Mouse (Mus musculus) limb, embryonic 10.5 days (tissue): ENCODE data around the gene Pde6g. TPM values are rescaled to one million over a fixed set of nuclear protein-coding genes. Genes with fewer than 3 reads are reported as not detected.

ENCODE experiments used
- DNase-seq: peaks from one replicate; pipeline ENCODE4 v3.0.0-alpha.2; 2017; ENCODE audit warnings: low spot score
- H3K27ac ChIP-seq: fragments of 300-500 bp; sonication (generic); 2 replicates; pipeline ENCODE4 v1.5.1; 2016; ENCODE audit warnings: mild to moderate bottlenecking
- H3K27me3 ChIP-seq: fragments of 300-500 bp; sonication (generic); 2 replicates; pipeline ENCODE4 v1.6.1; 2016; ENCODE audit warnings: low read depth, mild to moderate bottlenecking; ENCODE audit not compliant: poor library complexity, severe bottlenecking
- H3K36me3 ChIP-seq: fragments of 300-500 bp; sonication (generic); 2 replicates; pipeline ENCODE4 v1.6.1; 2016; ENCODE audit warnings: mild to moderate bottlenecking, moderate library complexity
- H3K4me1 ChIP-seq: fragments of 300-500 bp; sonication (generic); 2 replicates; pipeline ENCODE4 v1.6.1; 2016
- H3K4me3 ChIP-seq: fragments of 300-500 bp; sonication (generic); 2 replicates; pipeline ENCODE4 v1.5.1; 2016; ENCODE audit warnings: mild to moderate bottlenecking, moderate library complexity
- H3K9me3 ChIP-seq: fragments of 300-500 bp; sonication (generic); replicated peaks from 2 replicates; pipeline ENCODE4 v1.6.1; 2016; ENCODE audit warnings: mild to moderate bottlenecking
- WGBS: fragments of 180-500 bp; shearing (Covaris S2); methylation state at CpG from one replicate; pipeline ENCODE4 v1.1.7; 2016; 5-methylcytosine and 5-hydroxymethylcytosine counted together
- polyA plus RNA-seq: library from polyadenylated mRNA; unstranded; fragments of >200 nt; fragmentation: Nextera tagmentation; extraction: Ambion mirVana; gene quantifications from 2 replicates; pipeline ENCODE4 v1.2.1, GENCODE M21; 2016

Gene Pde6g
- polyA plus RNA-seq, 1 experiment from 2014 or later = not detected

- peak overlapping the region; percentile 98 for H3K4me3 ChIP-seq
- H3K4me1 ChIP-seq = peaks cover 31% of the 10 kb centered on the region
- 71% methylated on average over 6 of the region's 6 CpGs for WGBS
- H3K27me3 ChIP-seq = no peaks in the 10 kb centered on the region
- peaks cover 68% of the 10 kb centered on the region for H3K36me3 ChIP-seq
- DNase-seq = no peak
- peak overlapping the region; percentile 97 for H3K27ac ChIP-seq
- H3K9me3 ChIP-seq = no peaks in the 10 kb centered on the region
Measured at GRCm38 (mm10) chr11:120458847-120459597, 5.7 kb upstream of the Pde6g start.

DNA sequence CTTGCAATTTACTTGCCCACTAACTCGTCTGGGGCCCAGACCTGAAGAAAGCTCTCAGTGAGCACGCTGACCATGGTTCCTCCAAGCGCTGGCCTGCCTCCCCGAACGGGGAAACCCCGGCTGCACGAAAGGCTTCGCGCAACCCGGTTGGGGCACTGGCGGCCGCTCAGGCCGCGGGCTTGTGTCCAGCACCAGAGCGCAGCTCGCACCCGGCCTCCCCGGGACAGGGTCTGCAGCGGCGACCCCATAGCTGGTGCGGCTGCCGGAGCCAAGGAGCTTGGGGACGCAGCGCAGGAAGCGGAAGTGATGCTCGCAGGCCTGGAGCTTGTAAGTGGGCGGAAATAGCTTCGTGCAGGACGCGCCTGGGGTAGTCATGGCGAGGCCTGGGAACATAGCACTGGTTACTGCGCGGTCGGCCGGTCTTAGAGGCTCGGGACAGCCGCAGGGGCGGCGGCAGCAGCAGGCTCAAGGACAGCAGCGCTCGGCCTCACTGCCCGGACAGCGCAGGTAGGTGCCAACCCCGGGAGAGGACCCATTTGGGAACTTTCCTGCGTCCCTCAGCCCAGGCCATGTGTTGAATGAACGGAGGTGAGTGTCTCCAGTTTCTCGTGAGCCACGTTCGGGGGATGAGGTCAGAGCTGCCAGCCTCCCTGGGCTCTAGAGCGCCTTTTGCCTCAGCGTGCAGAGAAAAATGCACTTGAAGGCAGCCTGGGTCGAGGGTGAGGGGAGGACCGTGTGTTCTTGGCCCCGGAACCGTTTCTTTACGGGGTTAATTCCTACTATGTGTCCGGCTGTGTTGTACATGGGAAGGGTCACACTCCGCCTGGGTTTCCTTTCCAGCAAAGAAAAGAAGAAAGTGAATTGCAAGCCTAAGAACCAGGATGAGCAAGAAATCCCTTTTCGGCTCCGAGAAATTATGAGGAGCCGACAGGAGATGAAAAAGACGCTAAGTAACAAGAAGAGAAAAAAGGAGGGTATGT, 4.8 kb upstream of the Pde6g start, which contains the start of the genes Oxld1 and Ccdc137:
Gene Oxld1, minus strand, starts transcription at position 297 of the 980 bp plus-strand sequence.
Gene Ccdc137, plus strand, starts transcription at position 344 of the 980 bp plus-strand sequence.
- Histone ChIP-seq H3K4me3 (peak within 1 kb of the TSS; percentile 98), H3K27me3 (no peaks in the 10 kb centered on the region), H3K9me3 (no peaks in the 10 kb centered on the region), H3K36me3 (peaks cover 58% of the 10 kb centered on the region), H3K4me1 (peaks cover 31% of the 10 kb centered on the region), H3K27ac (peak within 1 kb of the TSS; percentile 97)
- WGBS = 5% methylated on average over 62 of the region's 62 CpGs
- DNase-seq = peak; percentile 90

GRCm38 (mm10) chr11:120457370-120457769, 4.1 kb upstream of the Pde6g start:
- Histone ChIP-seq H3K36me3 (peaks cover 51% of the 10 kb centered on the region), H3K9me3 (no peaks in the 10 kb centered on the region), H3K4me1 (peaks cover 31% of the 10 kb centered on the region), H3K4me3 (peak overlapping the region; percentile 98), H3K27me3 (no peaks in the 10 kb centered on the region), H3K27ac (peak overlapping the region; percentile 97)
- DNase-seq = no peak
- 38% methylated on average over 14 of the region's 14 CpGs for WGBS

GRCm38 (mm10) chr11:120455413-120455812, 2.1 kb upstream of the Pde6g start:
- 96% methylated on average over 7 of the region's 7 CpGs for WGBS
- Histone ChIP-seq H3K4me3 (no peak overlapping the region), H3K27me3 (no peaks in the 10 kb centered on the region), H3K36me3 (peaks cover 32% of the 10 kb centered on the region), H3K27ac (no peak overlapping the region), H3K4me1 (peaks cover 28% of the 10 kb centered on the region), H3K9me3 (no peaks in the 10 kb centered on the region)
- DNase-seq = no peak

DNA sequence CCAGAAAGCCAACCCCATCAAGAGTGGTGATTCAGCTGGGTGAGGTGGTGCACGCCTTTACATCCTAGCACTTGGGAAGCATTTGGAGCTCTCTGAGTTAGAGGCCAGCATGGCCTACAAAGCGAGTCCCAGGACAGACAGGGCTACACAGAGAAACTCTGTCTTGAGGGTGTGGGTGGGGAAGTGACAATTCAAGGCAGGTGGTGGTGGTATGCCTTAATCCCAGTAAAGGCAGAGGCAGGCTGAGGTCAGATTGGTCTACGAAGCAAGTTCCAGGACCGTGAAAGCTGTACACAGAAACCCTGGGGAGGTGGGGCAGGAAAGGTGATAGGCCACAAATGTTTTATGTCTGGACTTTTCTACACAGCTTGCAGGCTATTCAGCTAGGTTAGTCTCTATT, 1.7 kb upstream of the Pde6g start:
- DNase-seq = no peak
- 95% methylated on average over 4 of the region's 4 CpGs for WGBS
- peaks cover 28% of the 10 kb centered on the region for H3K4me1 ChIP-seq

DNA sequence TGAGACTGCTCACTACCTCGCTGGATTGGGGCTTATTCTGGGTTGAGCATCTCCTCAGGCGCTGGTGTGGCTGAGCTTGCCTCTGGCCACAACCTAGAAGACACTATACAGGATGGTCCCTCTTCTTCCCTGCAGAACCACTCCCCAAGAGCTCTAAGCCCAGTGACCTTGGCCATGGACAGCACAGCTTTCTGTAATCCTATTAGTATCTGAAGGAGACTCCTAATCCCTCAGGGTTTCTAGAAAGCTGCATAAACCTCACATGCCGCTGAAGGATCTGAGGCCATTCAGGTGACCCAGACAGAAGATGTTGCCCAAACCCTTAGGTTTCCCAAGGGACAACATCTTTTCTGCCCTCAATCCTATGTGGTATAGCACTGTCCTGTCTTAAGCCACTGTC, 1.1 kb downstream of the Pde6g start:
- Histone ChIP-seq H3K4me1 (peaks cover 14% of the 10 kb centered on the region), H3K9me3 (no peaks in the 10 kb centered on the region), H3K27me3 (no peaks in the 10 kb centered on the region), H3K36me3 (peaks cover 13% of the 10 kb centered on the region), H3K4me3 (no peak overlapping the region), H3K27ac (no peak overlapping the region)
- WGBS = 70% methylated on average over 3 of the region's 3 CpGs
- no peak for DNase-seq

More for the DNA sequence above, 1.7 kb upstream of the Pde6g start:
- no peaks in the 10 kb centered on the region for H3K9me3 ChIP-seq
- no peaks in the 10 kb centered on the region for H3K27me3 ChIP-seq
- peaks cover 28% of the 10 kb centered on the region for H3K36me3 ChIP-seq
- H3K4me3 ChIP-seq = no peak overlapping the region
- no peak overlapping the region for H3K27ac ChIP-seq

DNA sequence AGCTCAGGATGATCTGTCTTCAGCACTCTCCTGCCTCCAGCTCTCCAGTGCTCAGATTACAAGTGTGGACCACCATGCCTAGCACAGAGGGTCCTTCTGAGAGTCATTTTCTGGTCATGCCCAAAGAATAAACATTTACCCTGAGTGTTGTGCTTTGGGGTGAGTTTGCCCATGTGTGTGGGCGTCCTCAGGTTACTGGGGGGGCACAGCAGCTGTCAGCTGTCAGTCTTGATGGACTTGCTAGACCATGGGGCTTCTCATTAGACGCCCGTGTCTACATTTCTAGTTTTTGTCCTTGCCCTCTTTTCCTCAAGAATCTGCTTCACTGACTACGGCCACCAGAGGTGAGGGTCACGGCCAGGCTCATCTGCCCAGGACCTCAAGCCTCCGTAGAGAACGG, 6.1 kb downstream of the Pde6g start:
- H3K4me1 ChIP-seq = peaks cover 7% of the 10 kb centered on the region; the same call in 1 of the 2 replicates
- no peak for DNase-seq
- H3K4me3 ChIP-seq = no peak overlapping the region
- H3K9me3 ChIP-seq = no peaks in the 10 kb centered on the region
- H3K36me3 ChIP-seq = no peaks in the 10 kb centered on the region
- 84% methylated on average over 7 of the region's 7 CpGs for WGBS
- H3K27ac ChIP-seq = no peak overlapping the region
- H3K27me3 ChIP-seq = no peaks in the 10 kb centered on the region

DNA sequence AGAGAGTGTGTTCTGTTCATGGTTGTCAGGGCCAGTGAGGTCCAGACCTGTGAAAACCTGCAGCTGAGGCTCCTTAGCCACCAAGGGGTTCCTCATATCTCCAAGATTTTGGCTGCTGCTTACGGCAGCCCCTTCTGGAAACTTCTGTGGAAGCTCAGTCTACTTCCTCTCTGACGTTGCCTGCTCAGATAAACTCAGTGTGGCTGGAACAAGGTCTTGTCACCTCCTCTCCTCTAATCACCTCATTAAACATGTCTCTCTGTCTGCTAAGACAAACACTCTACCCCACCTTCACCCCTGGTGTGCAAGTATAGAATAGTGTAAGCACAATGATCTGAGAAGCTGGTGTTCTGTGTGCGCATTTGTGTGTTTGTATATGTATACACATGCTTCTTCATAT, 7.8 kb downstream of the Pde6g start:
- no peak overlapping the region; the same call in 1 of the 2 replicates for H3K27ac ChIP-seq
- no peaks in the 10 kb centered on the region for H3K27me3 ChIP-seq
- no peaks in the 10 kb centered on the region for H3K9me3 ChIP-seq
- no peak for DNase-seq
- no peaks in the 10 kb centered on the region for H3K36me3 ChIP-seq
- 77% methylated on average over 3 of the region's 3 CpGs for WGBS
- peaks cover 7% of the 10 kb centered on the region; the same call in 1 of the 2 replicates for H3K4me1 ChIP-seq
- no peak overlapping the region for H3K4me3 ChIP-seq

DNA sequence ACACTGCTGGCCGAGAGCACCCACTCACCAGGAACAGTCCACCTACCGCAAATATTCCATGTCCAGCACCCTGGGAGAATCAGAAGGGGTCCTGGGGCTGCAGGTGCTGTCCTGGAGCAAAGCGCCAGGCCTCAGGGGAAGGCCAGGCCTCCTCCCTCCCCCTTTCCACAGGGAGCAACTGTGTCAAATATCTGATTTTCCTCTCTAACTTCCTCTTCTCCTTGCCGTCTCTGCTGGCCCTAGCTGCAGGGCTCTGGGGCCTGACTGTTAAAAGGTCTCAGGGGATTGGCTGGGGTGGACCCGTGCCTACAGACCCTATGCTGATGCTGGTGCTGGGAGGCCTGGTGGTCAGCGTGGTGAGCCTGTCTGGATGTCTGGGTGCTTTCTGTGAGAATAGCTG, 9.2 kb downstream of the Pde6g start:
- Histone ChIP-seq H3K27me3 (no peaks in the 10 kb centered on the region), H3K4me1 (peaks cover 7% of the 10 kb centered on the region; the same call in 1 of the 2 replicates), H3K9me3 (no peaks in the 10 kb centered on the region), H3K36me3 (no peaks in the 10 kb centered on the region), H3K27ac (no peak overlapping the region; the same call in 1 of the 2 replicates), H3K4me3 (no peak overlapping the region)
- WGBS = 73% methylated on average over 6 of the region's 6 CpGs
- DNase-seq = no peak

DNA sequence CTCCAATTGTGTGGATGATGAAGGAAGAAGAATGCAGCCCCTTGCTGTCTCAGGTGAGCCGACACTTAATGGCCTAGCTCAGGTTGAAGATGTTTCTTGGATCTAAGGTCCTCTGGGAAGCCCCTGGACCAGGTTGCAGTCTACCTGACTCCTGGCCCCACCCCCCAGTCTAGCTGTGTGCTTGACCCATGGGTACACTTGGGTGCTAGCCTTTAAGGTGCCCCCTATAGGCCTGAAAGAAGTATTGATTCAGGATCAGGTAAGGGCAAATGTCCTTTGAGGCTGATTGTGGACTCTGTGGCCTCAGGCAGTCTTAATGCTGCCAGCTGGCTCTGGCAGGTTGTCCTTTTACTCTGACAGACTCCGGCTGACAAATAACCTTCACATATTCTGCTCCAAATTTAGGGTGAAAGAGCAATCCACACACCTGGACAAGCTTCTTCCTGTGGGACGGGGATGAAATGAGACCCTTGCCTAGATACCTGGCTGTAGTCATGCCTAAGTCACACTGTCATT, 10.5 kb downstream of the Pde6g start:
- no peaks in the 10 kb centered on the region for H3K27me3 ChIP-seq
- H3K4me3 ChIP-seq = no peak overlapping the region
- H3K4me1 ChIP-seq = no peaks in the 10 kb centered on the region; the same call in 1 of the 2 replicates
- no peak for DNase-seq
- H3K36me3 ChIP-seq = no peaks in the 10 kb centered on the region
- WGBS = 88% methylated on average over 3 of the region's 3 CpGs
- H3K27ac ChIP-seq = no peak overlapping the region
- H3K9me3 ChIP-seq = no peaks in the 10 kb centered on the region

DNA sequence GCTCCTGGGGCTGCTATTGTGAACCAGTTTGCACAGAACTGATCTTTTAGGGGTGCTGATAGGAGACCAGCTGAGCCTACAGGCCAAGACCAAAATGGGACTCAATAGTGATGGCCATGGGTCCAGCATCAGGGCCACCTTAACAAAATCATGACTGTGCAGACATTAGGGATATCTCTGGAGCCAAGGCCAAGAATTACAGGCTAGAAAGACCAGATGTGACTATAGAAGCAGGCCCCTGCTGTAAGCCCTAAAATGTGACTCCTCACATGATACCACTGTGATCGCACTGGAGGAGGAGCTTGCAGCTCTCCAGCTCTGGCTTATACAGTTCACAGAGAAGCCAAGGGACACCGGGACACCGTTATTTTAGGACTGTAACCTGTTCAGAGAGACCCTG, 11.0 kb downstream of the Pde6g start, which contains the start of gene Tspan10:
Gene Tspan10, plus strand, starts transcription at position 301 of the 400 bp plus-strand sequence.
- H3K36me3 ChIP-seq = no peaks in the 10 kb centered on the region
- H3K9me3 ChIP-seq = no peaks in the 10 kb centered on the region
- H3K27ac ChIP-seq = no peak within 1 kb of the TSS
- H3K27me3 ChIP-seq = no peaks in the 10 kb centered on the region
- WGBS = 96% methylated on average over 3 of the region's 3 CpGs
- H3K4me3 ChIP-seq = no peak within 1 kb of the TSS
- no peak for DNase-seq
- peaks cover 5% of the 10 kb centered on the region; the same call in 1 of the 2 replicates for H3K4me1 ChIP-seq

GRCm38 (mm10) chr11:120437857-120438385, 15.4 kb downstream of the Pde6g start:
- peaks cover 31% of the 10 kb centered on the region for H3K36me3 ChIP-seq
- no peak for DNase-seq
- no peaks in the 10 kb centered on the region for H3K9me3 ChIP-seq
- no peaks in the 10 kb centered on the region for H3K27me3 ChIP-seq
- H3K27ac ChIP-seq = peak overlapping the region; percentile 97
- H3K4me1 ChIP-seq = peaks cover 18% of the 10 kb centered on the region
- WGBS = 32% methylated on average over 12 of the region's 12 CpGs
- H3K4me3 ChIP-seq = peak overlapping the region; percentile 99
